Mouse (Mus musculus): ENCODE data around the gene Gpx4. TPM values are rescaled to one million over a fixed set of nuclear protein-coding genes. Genes with fewer than 3 reads are reported as not detected.

Gene Gpx4
- polyA plus RNA-seq, 1 experiment from 2014 or later = 515 TPM

DNA sequence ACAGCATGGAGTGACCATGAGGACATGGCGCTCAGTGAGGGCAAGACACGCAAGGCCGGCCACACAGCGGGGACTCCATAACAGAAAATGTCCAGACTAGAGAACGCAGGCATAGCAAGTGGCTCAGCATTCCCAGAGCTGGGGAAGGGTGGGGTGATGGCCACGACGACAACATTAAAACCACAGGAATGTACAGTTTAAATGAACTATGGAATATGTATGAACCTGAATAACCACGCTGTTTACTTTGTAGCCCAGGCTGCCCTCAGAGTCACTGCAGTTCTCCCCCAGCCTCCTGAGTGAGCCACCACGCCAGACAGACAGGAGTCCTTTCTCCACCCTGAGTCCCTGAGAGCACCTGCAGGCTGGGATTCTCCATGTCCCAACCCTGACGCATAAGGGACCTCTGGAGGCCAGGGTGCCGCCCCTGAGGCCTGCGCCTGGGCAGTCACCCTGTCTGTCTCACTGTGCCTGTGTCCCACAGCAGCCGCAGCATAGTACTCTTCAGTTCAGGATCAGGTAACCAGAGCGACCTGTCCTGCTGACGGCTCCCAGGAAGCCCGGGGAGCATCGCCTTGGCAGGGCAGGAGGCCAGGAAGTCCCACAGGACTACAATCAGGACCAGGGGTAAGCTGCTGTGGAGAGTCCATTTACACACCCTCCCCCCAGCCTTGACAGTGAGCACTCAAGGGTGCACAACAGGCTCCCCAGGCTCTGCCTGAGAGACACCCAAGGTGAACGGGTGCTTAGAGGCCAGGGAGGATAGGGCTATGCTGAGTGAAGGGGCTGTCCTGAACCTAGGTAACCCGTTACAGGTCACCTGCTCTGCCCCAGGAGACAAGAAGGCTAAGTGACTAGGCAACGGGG is 25.9 kb downstream of the Gpx4 start:
- H3K4me1 ChIP-seq (ENCODE audit: control insufficient read depth, insufficient read depth, low read length) = no peaks in the 10 kb centered on the region; the same call in none of the 2 replicates
- no peaks in the 10 kb centered on the region for H3K36me3 ChIP-seq (replicated peaks; ENCODE audit: control insufficient read depth, insufficient read depth, low read depth, low read length)
- no peaks in the 10 kb centered on the region for H3K9me3 ChIP-seq (replicated peaks; ENCODE audit: control insufficient read depth, low read length)
- DNase-seq (ENCODE audit: low spot score) (no peak), ATAC-seq (replicated peaks; ENCODE audit: insufficient number of reproducible peaks, low FRiP score, low TSS enrichment, low read depth) (no peak)
- H3K4me2 ChIP-seq (ENCODE audit: low read depth, low read length) = no peak overlapping the region
- H3K27ac ChIP-seq (replicated peaks; ENCODE audit: low read depth, low read length) = no peak overlapping the region
- 78% methylated on average over 20 of the region's 20 CpGs for WGBS
- no peak overlapping the region; the same call in 1 of the 2 replicates for H3K9ac ChIP-seq (replicated peaks; ENCODE audit: low read length)
- H3K27me3 ChIP-seq (ENCODE audit: control insufficient read depth, insufficient read depth, low read length) = no peaks in the 10 kb centered on the region
- H3K4me3 ChIP-seq (ENCODE audit: low read depth, low read length) = no peak overlapping the region

DNA sequence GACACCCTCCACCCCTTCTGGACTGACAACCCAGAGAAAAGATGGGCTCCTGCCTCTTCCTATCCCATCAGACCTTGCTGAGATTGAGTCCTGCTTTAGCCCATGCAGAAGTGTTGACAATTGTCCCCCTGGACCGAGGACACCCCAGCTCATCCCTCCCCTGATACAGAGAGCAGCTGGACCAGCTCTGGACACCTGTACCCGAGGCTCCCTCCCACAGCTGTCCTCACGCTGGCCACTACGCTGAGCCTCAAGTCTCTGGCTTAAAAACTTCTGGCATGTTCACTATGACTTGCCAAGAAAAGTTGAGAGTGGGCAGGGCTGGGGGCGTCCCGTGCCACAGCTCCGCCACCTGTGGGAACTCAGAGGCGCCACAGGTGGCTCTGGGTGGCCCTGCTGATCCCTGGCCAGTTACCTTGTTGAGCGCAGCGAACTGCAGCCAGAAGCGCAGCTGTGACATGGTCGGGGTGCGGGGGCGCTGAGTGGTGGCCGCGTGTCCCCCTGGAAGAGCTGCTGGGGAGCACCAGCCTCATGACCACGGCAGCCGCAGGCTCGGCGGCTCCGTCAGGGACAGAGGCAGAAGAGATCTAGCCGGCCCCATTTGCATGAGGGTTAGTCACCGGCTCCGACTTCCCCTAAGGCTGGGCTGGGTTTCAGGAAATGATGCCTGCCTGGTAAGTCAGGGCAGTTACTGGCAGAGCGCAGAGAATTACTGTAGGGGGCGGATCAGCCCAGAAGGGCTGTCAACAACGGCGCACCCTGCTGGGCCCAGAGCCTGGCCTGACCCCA is 28.0 kb downstream of the Gpx4 start:
- Histone ChIP-seq H3K9ac (replicated peaks; ENCODE audit: low read length) (no peak overlapping the region), H3K27ac (replicated peaks; ENCODE audit: low read depth, low read length) (no peak overlapping the region), H3K27me3 (ENCODE audit: control insufficient read depth, insufficient read depth, low read length) (no peaks in the 10 kb centered on the region), H3K4me3 (ENCODE audit: low read depth, low read length) (no peak overlapping the region), H3K9me3 (replicated peaks; ENCODE audit: control insufficient read depth, low read length) (no peaks in the 10 kb centered on the region), H3K4me2 (ENCODE audit: low read depth, low read length) (peak overlapping the region; percentile 3), H3K36me3 (replicated peaks; ENCODE audit: control insufficient read depth, insufficient read depth, low read depth, low read length) (no peaks in the 10 kb centered on the region), H3K4me1 (ENCODE audit: control insufficient read depth, insufficient read depth, low read length) (no peaks in the 10 kb centered on the region; the same call in none of the 2 replicates)
- ATAC-seq (replicated peaks; ENCODE audit: insufficient number of reproducible peaks, low FRiP score, low TSS enrichment, low read depth) (no peak), DNase-seq (ENCODE audit: low spot score) (peak; percentile 50)
- 16% methylated on average over 28 of the region's 28 CpGs for WGBS

DNA sequence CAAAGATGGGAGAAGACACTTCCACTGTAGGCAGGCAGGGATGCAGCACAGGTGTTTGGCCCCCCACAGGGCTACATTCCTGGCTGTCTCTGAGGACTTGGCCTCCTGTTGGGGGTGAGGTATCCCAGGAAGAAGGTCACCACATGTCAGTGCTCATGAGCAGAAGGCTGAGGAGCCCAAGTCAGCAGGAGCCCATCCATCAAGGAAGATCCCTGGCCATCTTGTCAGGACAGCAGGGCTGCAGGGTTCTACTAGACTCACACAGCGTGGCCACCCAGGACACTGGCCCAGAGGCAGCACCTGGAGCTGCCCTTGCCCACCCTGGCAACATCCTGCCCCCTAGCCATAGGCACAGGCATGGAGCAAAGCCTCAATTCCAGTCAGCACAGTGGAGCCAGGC is 29.0 kb downstream of the Gpx4 start:
- Histone ChIP-seq H3K36me3 (replicated peaks; ENCODE audit: control insufficient read depth, insufficient read depth, low read depth, low read length) (no peaks in the 10 kb centered on the region), H3K9ac (replicated peaks; ENCODE audit: low read length) (no peak overlapping the region), H3K4me1 (ENCODE audit: control insufficient read depth, insufficient read depth, low read length) (no peaks in the 10 kb centered on the region; the same call in 1 of the 2 replicates), H3K27ac (replicated peaks; ENCODE audit: low read depth, low read length) (no peak overlapping the region), H3K9me3 (replicated peaks; ENCODE audit: control insufficient read depth, low read length) (no peaks in the 10 kb centered on the region), H3K4me3 (ENCODE audit: low read depth, low read length) (no peak overlapping the region), H3K4me2 (ENCODE audit: low read depth, low read length) (no peak overlapping the region), H3K27me3 (ENCODE audit: control insufficient read depth, insufficient read depth, low read length) (no peaks in the 10 kb centered on the region)
- 65% methylated on average over 1 of the region's 1 CpGs for WGBS
- ATAC-seq (replicated peaks; ENCODE audit: insufficient number of reproducible peaks, low FRiP score, low TSS enrichment, low read depth) (no peak), DNase-seq (ENCODE audit: low spot score) (no peak)

DNA sequence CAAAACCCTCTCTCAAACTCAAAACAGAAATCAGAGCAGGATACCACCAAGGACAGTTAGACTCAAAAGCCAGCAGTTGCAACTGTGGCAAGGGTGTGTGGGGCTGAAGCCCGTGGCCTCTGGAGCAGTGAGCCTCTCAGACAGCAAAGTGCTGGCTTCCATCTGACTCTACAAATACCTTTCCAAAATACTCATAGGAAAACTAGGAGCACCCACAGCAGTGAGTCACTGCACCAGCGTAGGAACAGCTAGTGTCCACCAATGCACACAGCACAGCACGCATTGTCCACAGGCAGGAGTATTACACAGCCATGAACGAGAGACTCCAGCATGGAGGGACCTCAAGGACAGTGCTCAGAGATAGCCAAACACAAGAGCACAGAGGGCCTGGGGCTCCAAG is 29.4 kb downstream of the Gpx4 start:
- 90% methylated on average over 4 of the region's 4 CpGs for WGBS
- DNase-seq (ENCODE audit: low spot score) = no peak

DNA sequence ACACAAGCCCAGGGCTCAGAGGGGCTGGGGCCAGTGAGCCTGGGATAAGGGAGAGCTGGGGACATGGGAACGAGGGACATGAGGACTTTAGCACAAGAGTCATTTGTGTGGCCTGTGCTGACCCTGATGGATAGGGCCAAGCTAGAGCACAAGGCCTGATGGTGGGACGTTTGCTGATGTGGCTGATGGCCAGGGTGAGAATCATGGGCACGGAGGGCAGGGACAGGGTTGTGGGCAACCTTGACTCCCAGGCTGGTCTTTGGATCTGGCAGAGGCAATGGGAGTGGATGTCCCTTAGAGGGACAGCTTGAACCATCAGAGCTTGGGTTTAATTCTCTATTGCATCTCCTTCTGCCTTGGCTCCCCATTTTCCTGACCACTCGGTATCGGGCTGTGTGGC is 30.3 kb downstream of the Gpx4 start:
- H3K4me2 ChIP-seq (ENCODE audit: low read depth, low read length) = no peak overlapping the region
- ATAC-seq (replicated peaks; ENCODE audit: insufficient number of reproducible peaks, low FRiP score, low TSS enrichment, low read depth) (no peak), DNase-seq (ENCODE audit: low spot score) (no peak)
- H3K9me3 ChIP-seq (replicated peaks; ENCODE audit: control insufficient read depth, low read length) = no peaks in the 10 kb centered on the region
- H3K27me3 ChIP-seq (ENCODE audit: control insufficient read depth, insufficient read depth, low read length) = no peaks in the 10 kb centered on the region
- no peaks in the 10 kb centered on the region for H3K4me1 ChIP-seq (ENCODE audit: control insufficient read depth, insufficient read depth, low read length)
- WGBS = 90% methylated on average over 5 of the region's 5 CpGs
- no peak overlapping the region for H3K27ac ChIP-seq (replicated peaks; ENCODE audit: low read depth, low read length)
- H3K4me3 ChIP-seq (ENCODE audit: low read depth, low read length) = no peak overlapping the region
- no peak overlapping the region for H3K9ac ChIP-seq (replicated peaks; ENCODE audit: low read length)
- no peaks in the 10 kb centered on the region for H3K36me3 ChIP-seq (replicated peaks; ENCODE audit: control insufficient read depth, insufficient read depth, low read depth, low read length)

More for the DNA sequence above, 29.4 kb downstream of the Gpx4 start:
- no peak for ATAC-seq (replicated peaks; ENCODE audit: insufficient number of reproducible peaks, low FRiP score, low TSS enrichment, low read depth)
- no peaks in the 10 kb centered on the region for H3K9me3 ChIP-seq (replicated peaks; ENCODE audit: control insufficient read depth, low read length)
- no peak overlapping the region for H3K9ac ChIP-seq (replicated peaks; ENCODE audit: low read length)
- no peak overlapping the region for H3K27ac ChIP-seq (replicated peaks; ENCODE audit: low read depth, low read length)
- no peak overlapping the region for H3K4me2 ChIP-seq (ENCODE audit: low read depth, low read length)
- no peak overlapping the region for H3K4me3 ChIP-seq (ENCODE audit: low read depth, low read length)
- no peaks in the 10 kb centered on the region; the same call in 1 of the 2 replicates for H3K4me1 ChIP-seq (ENCODE audit: control insufficient read depth, insufficient read depth, low read length)
- no peaks in the 10 kb centered on the region for H3K27me3 ChIP-seq (ENCODE audit: control insufficient read depth, insufficient read depth, low read length)
- no peaks in the 10 kb centered on the region for H3K36me3 ChIP-seq (replicated peaks; ENCODE audit: control insufficient read depth, insufficient read depth, low read depth, low read length)

DNA sequence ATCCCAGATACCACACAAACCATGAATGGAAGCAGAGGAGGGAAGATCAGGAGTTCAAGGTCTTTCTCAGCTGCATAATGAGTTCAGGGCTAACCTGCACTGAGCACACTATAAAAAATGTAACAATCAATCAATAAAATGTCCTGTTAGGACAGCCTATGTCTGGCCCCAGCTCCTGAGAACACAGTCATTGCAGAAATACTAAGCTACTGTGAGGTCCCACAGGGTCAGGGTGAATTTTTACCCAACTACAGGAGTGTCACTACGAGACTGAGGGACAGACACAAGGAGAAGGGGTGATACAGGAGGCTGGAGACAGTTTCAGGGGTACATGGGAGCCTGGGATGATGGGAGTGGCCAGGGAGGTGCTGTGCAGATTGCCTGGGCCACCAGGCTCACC is 31.4 kb downstream of the Gpx4 start:
- Histone ChIP-seq H3K36me3 (replicated peaks; ENCODE audit: control insufficient read depth, insufficient read depth, low read depth, low read length) (no peaks in the 10 kb centered on the region), H3K4me2 (ENCODE audit: low read depth, low read length) (no peak overlapping the region), H3K27ac (replicated peaks; ENCODE audit: low read depth, low read length) (no peak overlapping the region), H3K4me1 (ENCODE audit: control insufficient read depth, insufficient read depth, low read length) (no peaks in the 10 kb centered on the region), H3K4me3 (ENCODE audit: low read depth, low read length) (no peak overlapping the region), H3K9me3 (replicated peaks; ENCODE audit: control insufficient read depth, low read length) (no peaks in the 10 kb centered on the region), H3K9ac (replicated peaks; ENCODE audit: low read length) (no peak overlapping the region), H3K27me3 (ENCODE audit: control insufficient read depth, insufficient read depth, low read length) (no peaks in the 10 kb centered on the region)
- 91% methylated on average over 1 of the region's 1 CpGs for WGBS
- DNase-seq (ENCODE audit: low spot score) (no peak), ATAC-seq (replicated peaks; ENCODE audit: insufficient number of reproducible peaks, low FRiP score, low TSS enrichment, low read depth) (no peak)

DNA sequence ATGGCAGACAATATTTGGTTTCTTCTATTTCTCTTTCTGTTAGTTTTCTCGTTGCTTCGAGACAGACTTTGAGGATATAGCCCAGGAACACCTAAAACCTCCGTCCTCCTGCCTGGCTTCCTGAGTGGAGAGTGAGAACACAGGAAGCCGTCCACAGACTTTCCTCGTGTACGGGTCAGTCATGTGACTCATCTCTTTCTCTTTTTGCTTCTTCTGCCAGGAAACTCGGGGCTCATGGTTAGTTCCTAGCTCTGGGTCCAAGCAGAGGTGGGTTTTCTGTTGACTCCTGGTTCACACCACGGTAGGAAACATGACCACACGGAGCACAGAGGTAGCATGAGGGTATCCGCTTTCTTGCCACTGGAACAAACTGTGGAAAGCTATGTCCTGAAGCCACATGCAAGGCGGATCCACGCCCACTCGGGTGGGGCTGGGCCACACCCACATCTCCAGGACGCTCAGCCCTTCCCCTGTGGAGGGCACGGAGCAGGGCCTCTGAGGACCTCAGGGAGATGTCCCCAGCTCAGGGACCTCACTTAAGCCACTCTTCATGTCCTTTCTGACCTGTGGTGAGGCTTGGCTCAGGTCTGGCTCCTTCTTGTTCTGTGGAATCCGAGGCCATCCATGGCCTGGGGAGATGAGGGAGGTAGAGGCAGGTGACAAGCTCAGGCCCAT is 33.6 kb downstream of the Gpx4 start:
- DNase-seq (ENCODE audit: low spot score) (no peak), ATAC-seq (replicated peaks; ENCODE audit: insufficient number of reproducible peaks, low FRiP score, low TSS enrichment, low read depth) (no peak)
- no peaks in the 10 kb centered on the region for H3K9me3 ChIP-seq (replicated peaks; ENCODE audit: control insufficient read depth, low read length)
- H3K9ac ChIP-seq (replicated peaks; ENCODE audit: low read length) = no peak overlapping the region
- WGBS = 88% methylated on average over 16 of the region's 16 CpGs
- no peaks in the 10 kb centered on the region for H3K4me1 ChIP-seq (ENCODE audit: control insufficient read depth, insufficient read depth, low read length)
- no peak overlapping the region for H3K27ac ChIP-seq (replicated peaks; ENCODE audit: low read depth, low read length)
- no peaks in the 10 kb centered on the region for H3K36me3 ChIP-seq (replicated peaks; ENCODE audit: control insufficient read depth, insufficient read depth, low read depth, low read length)
- H3K4me3 ChIP-seq (ENCODE audit: low read depth, low read length) = no peak overlapping the region
- no peaks in the 10 kb centered on the region for H3K27me3 ChIP-seq (ENCODE audit: control insufficient read depth, insufficient read depth, low read length)
- H3K4me2 ChIP-seq (ENCODE audit: low read depth, low read length) = no peak overlapping the region

Data from embryonic facial prominence, embryonic 11.5 days (tissue).